Mouse (Mus musculus): ENCODE results near the gene Gm3159. TPM values are rescaled to one million over a fixed set of nuclear protein-coding genes. Genes with fewer than 3 reads are reported as not detected.
"Not testable (repeated sequence)": the region's sequence is repeated elsewhere in the genome, so short reads cannot be mapped to it uniquely, and the experiment has no call there.

Gene Gm3159
- not detected in 2 replicates for polyA plus RNA-seq (2015; fragmentation: Nextera tagmentation; extraction: Ambion mirVana)

- not testable (repeated sequence) for H3K27ac ChIP-seq (replicated peaks); H3K4me2 ChIP-seq; H3K4me3 ChIP-seq (replicated peaks); H3K27me3 ChIP-seq; H3K9ac ChIP-seq; H3K9me3 ChIP-seq (replicated peaks); H3K36me3 ChIP-seq (replicated peaks); H3K4me1 ChIP-seq (replicated peaks); ATAC-seq (ENCODE audit: insufficient read depth)
- WGBS (ENCODE audit: insufficient replicate concordance) = 40% methylated on average over 1 of the region's 3 CpGs
Measured at GRCm38 (mm10) chr14:4397226-4397625, at the start of gene Gm3159. TSS of gene Gm3159 (plus strand) at chr14:4397526.

DNA sequence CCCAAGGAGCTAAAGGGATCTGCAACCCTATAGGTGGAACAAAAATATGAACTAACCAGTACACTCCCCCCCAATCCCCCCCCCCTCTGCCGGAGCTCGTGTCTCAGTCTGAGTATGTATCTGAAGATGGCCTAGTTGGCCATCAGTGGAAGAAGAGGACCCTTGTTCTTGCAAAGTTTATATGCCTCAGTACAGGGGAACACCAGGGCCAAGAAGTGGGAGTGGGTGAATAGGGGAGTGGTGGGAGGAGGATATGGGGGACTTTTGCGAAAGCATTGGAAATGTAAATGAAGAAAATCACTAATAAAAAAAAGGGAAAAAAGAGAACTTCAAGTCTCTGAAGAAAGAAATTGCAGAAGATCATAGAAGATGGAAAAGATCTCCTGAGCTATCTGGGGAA lies 28.3 kb upstream of the Gm3159 start:
- not testable (repeated sequence) for ATAC-seq (ENCODE audit: insufficient read depth); H3K9ac ChIP-seq
- WGBS (ENCODE audit: insufficient replicate concordance) = 68% methylated on average over 3 of the region's 3 CpGs

GRCm38 (mm10) chr14:4369691-4370090 lies 27.6 kb upstream of the Gm3159 start:
- ATAC-seq (ENCODE audit: insufficient read depth); H3K27me3 ChIP-seq: not testable (repeated sequence)
- WGBS (ENCODE audit: insufficient replicate concordance) = 45% methylated on average over 3 of the region's 3 CpGs

More for the DNA sequence above, 28.3 kb upstream of the Gm3159 start:
- H3K27ac ChIP-seq (replicated peaks); H3K27me3 ChIP-seq; H3K9me3 ChIP-seq (replicated peaks); H3K4me1 ChIP-seq (replicated peaks); H3K4me3 ChIP-seq (replicated peaks); H3K36me3 ChIP-seq (replicated peaks); H3K4me2 ChIP-seq: not testable (repeated sequence)

DNA sequence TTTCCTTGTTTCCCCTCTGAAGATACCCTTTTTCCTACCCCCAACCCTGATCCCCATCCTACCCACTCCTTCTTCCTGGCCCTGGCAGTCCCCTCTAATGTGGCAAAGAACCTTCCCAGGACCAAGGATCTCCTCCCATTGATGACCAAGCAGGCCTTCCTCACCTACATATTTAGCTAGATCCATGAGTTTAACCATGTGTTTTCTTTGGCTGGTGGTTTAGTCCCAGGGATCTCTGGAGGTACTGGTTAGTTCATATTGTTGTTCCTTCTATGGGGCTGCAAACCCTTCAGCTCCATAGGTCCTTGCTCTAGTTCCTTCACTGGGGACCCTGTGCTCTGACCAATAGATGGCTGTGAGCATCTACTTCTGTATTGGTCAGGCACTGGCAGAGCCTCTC lies 19.5 kb upstream of the Gm3159 start:
- H3K27me3 ChIP-seq; H3K9ac ChIP-seq; H3K27ac ChIP-seq (replicated peaks); H3K9me3 ChIP-seq (replicated peaks); H3K4me2 ChIP-seq; H3K4me3 ChIP-seq (replicated peaks); ATAC-seq (ENCODE audit: insufficient read depth); H3K36me3 ChIP-seq (replicated peaks); H3K4me1 ChIP-seq (replicated peaks): not testable (repeated sequence)

More at GRCm38 (mm10) chr14:4369691-4370090, 27.6 kb upstream of the Gm3159 start:
- H3K4me3 ChIP-seq (replicated peaks); H3K4me1 ChIP-seq (replicated peaks); H3K27ac ChIP-seq (replicated peaks); H3K4me2 ChIP-seq; H3K9ac ChIP-seq; H3K36me3 ChIP-seq (replicated peaks); H3K9me3 ChIP-seq (replicated peaks): not testable (repeated sequence)

DNA sequence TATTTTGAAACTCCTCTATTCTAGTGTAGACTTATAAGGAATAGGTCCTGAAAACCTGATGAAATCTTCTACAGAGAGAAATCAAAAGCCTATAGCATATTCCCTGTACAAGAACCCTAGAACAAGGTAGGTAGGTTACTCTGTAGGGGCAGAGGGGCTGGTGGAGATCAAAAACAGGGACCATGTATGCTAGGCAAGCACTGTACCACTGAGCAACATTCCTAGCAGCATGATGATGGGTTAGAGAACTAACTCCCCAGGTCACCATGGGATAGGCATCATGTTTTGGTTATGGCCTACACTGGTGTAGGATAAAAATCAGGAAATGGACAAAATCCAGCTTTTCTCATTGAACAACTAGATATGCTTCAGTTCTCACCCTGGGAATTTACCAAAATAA lies 11.7 kb upstream of the Gm3159 start:
- H3K27ac ChIP-seq (replicated peaks); H3K4me1 ChIP-seq (replicated peaks); H3K4me3 ChIP-seq (replicated peaks); H3K27me3 ChIP-seq; ATAC-seq (ENCODE audit: insufficient read depth); H3K9me3 ChIP-seq (replicated peaks); H3K9ac ChIP-seq; H3K4me2 ChIP-seq; H3K36me3 ChIP-seq (replicated peaks): not testable (repeated sequence)

DNA sequence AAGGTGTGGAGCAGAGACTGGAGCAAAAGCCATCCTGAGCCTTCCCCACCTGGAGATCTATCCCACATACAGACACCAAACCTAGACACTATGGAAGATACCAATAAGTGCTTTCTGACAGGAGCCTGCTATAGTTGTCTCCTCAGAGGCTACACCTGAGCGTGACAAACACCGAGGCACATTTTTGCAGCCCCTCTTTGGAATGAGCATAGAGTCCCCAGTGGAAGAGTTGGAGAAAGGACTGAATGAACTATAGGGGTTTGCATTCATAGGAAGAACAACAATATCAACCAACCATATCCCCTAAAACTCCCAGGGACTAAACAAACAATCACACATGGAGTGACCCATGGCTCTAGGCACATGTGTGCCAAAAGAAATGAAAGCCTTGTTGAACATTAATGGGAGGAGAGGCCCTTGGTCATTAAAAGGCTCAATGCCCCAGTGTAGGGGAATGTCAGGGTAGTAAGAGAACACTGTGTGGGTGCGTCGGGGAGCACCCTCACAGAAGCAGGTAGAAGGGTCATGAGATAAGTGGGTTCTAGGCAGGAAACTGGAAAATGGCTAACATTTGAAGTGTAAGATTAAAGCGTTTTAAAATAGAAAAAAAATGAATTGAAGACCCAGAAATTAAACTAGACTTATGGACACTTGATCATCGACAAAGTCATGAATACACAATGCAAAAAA lies 4.3 kb upstream of the Gm3159 start:
- H3K36me3 ChIP-seq (replicated peaks); H3K4me1 ChIP-seq (replicated peaks); H3K9me3 ChIP-seq (replicated peaks); H3K4me3 ChIP-seq (replicated peaks); ATAC-seq (ENCODE audit: insufficient read depth); H3K27me3 ChIP-seq; H3K9ac ChIP-seq; H3K27ac ChIP-seq (replicated peaks); H3K4me2 ChIP-seq: not testable (repeated sequence)
- 75% methylated on average over 4 of the region's 6 CpGs for WGBS (ENCODE audit: insufficient replicate concordance)

- H3K9me3 ChIP-seq (replicated peaks); H3K27ac ChIP-seq (replicated peaks); H3K9ac ChIP-seq; H3K4me1 ChIP-seq (replicated peaks); ATAC-seq (ENCODE audit: insufficient read depth); H3K4me2 ChIP-seq; H3K4me3 ChIP-seq (replicated peaks); H3K27me3 ChIP-seq; H3K36me3 ChIP-seq (replicated peaks): not testable (repeated sequence)
Measured at GRCm38 (mm10) chr14:4398624-4399023, 1.3 kb downstream of the Gm3159 start.

GRCm38 (mm10) chr14:4400115-4400789 lies 2.9 kb downstream of the Gm3159 start:
- WGBS (ENCODE audit: insufficient replicate concordance) = 69% methylated on average over 5 of the region's 5 CpGs
- H3K4me3 ChIP-seq (replicated peaks); H3K36me3 ChIP-seq (replicated peaks); ATAC-seq (ENCODE audit: insufficient read depth); H3K27ac ChIP-seq (replicated peaks); H3K27me3 ChIP-seq; H3K4me1 ChIP-seq (replicated peaks); H3K4me2 ChIP-seq; H3K9me3 ChIP-seq (replicated peaks); H3K9ac ChIP-seq: not testable (repeated sequence)

- not testable (repeated sequence) for H3K27me3 ChIP-seq; H3K4me3 ChIP-seq (replicated peaks); H3K27ac ChIP-seq (replicated peaks); H3K4me2 ChIP-seq; H3K9ac ChIP-seq; ATAC-seq (ENCODE audit: insufficient read depth); H3K9me3 ChIP-seq (replicated peaks); H3K4me1 ChIP-seq (replicated peaks); H3K36me3 ChIP-seq (replicated peaks)
- 43% methylated on average over 5 of the region's 5 CpGs for WGBS (ENCODE audit: insufficient replicate concordance)
Measured at GRCm38 (mm10) chr14:4401245-4401644, 3.9 kb downstream of the Gm3159 start.

GRCm38 (mm10) chr14:4403840-4404239 lies 6.5 kb downstream of the Gm3159 start:
- not testable (repeated sequence) for H3K36me3 ChIP-seq (replicated peaks); ATAC-seq (ENCODE audit: insufficient read depth); H3K4me2 ChIP-seq; H3K4me3 ChIP-seq (replicated peaks); H3K9me3 ChIP-seq (replicated peaks); H3K27me3 ChIP-seq; H3K4me1 ChIP-seq (replicated peaks); H3K9ac ChIP-seq; H3K27ac ChIP-seq (replicated peaks)

- not testable (repeated sequence) for H3K27ac ChIP-seq (replicated peaks); H3K27me3 ChIP-seq; H3K4me2 ChIP-seq; ATAC-seq (ENCODE audit: insufficient read depth); H3K4me1 ChIP-seq (replicated peaks); H3K9ac ChIP-seq; H3K36me3 ChIP-seq (replicated peaks); H3K4me3 ChIP-seq (replicated peaks); H3K9me3 ChIP-seq (replicated peaks)
- 36% methylated on average over 1 of the region's 1 CpGs for WGBS (ENCODE audit: insufficient replicate concordance)
Measured at GRCm38 (mm10) chr14:4409939-4410338, 12.6 kb downstream of the Gm3159 start.

Data from liver, embryonic 15.5 days (tissue).